Mouse (Mus musculus) bone marrow macrophage, adult 2 months (primary cell): Measurements from ENCODE around the gene Srms.

ENCODE experiments used
- CTCF ChIP-seq: IDR thresholded peaks from 2 replicates; pipeline ENCODE4 v1.5.1; 2012; ENCODE audit warnings: low read depth, mild to moderate bottlenecking, low read length, moderate library complexity
- POLR2A ChIP-seq: IDR thresholded peaks from 2 replicates; pipeline ENCODE4 v1.6.1; 2012; ENCODE audit warnings: mild to moderate bottlenecking, low read depth, low read length, borderline replicate concordance

DNA sequence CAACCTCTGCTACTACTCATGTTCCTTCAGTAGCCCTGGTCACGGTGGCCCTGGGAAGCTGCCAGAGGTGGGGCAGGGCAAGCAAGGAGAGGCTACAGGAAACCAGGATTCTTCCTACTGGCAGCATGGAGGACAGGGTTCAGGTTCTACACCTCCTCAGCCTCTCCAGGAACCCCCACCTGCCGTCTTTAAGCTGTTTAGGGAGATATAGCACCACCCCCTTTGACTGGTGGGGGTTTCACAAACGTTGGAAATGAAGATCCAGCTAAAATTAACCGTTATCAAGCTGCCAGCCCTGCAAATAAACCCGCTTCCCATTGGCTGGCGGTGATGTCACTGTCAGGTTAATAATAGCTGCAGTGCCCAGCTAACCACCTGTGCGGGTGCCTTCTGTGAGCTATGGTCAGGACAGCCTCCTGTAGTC, 53.9 kb downstream of the Srms start:
- no peak for TF ChIP-seq CTCF
- no peak for TF ChIP-seq POLR2A
